In the genomic region with DNA sequence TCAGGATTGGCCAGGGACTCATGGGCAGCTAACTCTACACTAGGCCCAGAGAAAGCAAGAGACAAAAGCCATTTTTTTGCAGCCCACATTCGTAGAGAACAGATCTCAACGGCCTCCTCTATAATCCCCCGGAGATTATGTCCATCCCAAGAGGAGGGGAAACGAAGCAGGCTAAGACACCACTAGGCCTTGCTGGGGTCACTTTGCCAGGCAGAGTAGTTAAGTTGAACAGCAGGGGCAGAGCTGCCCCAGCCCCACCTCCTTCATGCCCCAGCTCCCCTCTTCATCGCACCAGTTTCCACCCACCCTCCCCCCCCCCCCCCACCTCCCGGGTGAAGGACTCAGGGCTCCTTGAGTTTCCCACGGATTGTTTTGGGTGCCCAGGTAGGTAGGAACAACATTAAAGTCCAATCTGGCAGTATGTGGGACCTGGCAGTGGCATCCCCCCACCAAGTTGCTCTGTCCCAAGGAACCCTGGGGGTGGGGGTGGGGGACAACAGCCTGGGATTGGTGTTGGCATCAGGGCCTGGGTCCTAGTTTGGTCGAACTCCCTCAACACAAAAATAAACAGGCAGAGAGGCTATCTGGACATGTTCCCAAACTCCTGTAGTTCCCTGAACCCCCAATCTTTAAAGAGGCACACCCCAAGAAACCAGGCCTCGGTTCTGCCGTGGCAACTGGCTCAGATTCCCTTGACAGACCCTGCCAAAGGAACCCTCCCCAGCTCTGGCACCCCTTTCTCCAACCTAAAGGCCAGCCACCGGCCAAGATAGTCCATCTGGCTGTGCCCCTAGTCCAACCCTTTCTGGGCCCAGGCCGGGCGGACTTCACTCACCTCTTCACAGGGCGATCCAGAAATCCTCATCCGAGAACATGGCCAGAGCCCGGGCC, we compare ENCODE assay signal across 7 mouse cellular contexts. TPM values are rescaled to one million over a fixed set of nuclear protein-coding genes. Genes with fewer than 3 reads are reported as not detected.
DNase-seq lines count a peak whose midpoint lies in the region; ATAC-seq and TF ChIP-seq lines count a peak whose summit lies in the region.

No protein-coding gene starts in this region.

- under 1% methylated on average over 16 of the region's 16 CpGs for WGBS in forebrain, embryonic 10.5 days
- WGBS in hindbrain, embryonic 14.5 days, result 0% methylated on average over 15 of the region's 16 CpGs
- under 1% methylated on average over 16 of the region's 16 CpGs for WGBS in neural tube, embryonic 11.5 days

- H3K9ac ChIP-seq in ES-Bruce4 (ENCODE audit: low read depth, poor library complexity, severe bottlenecking), result peak overlapping the region; percentile 96
- peak overlapping the region; percentile 94 for H3K9ac ChIP-seq in hindbrain, embryonic 14.5 days
- peak overlapping the region; percentile 99 for H3K9ac ChIP-seq in neural tube, embryonic 11.5 days (ENCODE audit: low read length)

- TF ChIP-seq POLR2A in ES-Bruce4 (IDR thresholded peaks at IDR 0.05; ENCODE audit: insufficient read depth, low read length), result no peak

- H3K36me3 ChIP-seq in ES-Bruce4 (ENCODE audit: control insufficient read depth, insufficient read depth, low read length, poor library complexity, severe bottlenecking), result peaks cover 11% of the 10 kb centered on the region
- peaks cover 28% of the 10 kb centered on the region for H3K36me3 ChIP-seq in forebrain, embryonic 10.5 days (replicated peaks)
- peaks cover 12% of the 10 kb centered on the region for H3K36me3 ChIP-seq in hindbrain, embryonic 14.5 days (replicated peaks; ENCODE audit: control insufficient read depth, insufficient read depth)
- H3K36me3 ChIP-seq in neural tube, embryonic 11.5 days (ENCODE audit: control insufficient read depth, insufficient read depth, low read length), result peaks cover 5% of the 10 kb centered on the region

- no peak overlapping the region for H3K27ac ChIP-seq in ES-Bruce4 (ENCODE audit: insufficient read depth, low read length)
- peak overlapping the region; percentile 100 for H3K27ac ChIP-seq in forebrain, embryonic 10.5 days
- H3K27ac ChIP-seq in hindbrain, embryonic 14.5 days, result peak overlapping the region; percentile 98
- 0 out of 2 replicates have a peak overlapping the region, but pooled peaks have one; percentile 95 for H3K27ac ChIP-seq in neural tube, embryonic 11.5 days (ENCODE audit: low read depth, low read length)

- peak overlapping the region; percentile 84 for H3K4me2 ChIP-seq in hindbrain, embryonic 14.5 days (replicated peaks)
- peak overlapping the region; percentile 91 for H3K4me2 ChIP-seq in neural tube, embryonic 11.5 days (ENCODE audit: low read depth)

- peaks cover 2% of the 10 kb centered on the region for H3K4me1 ChIP-seq in ES-Bruce4 (ENCODE audit: control insufficient read depth, insufficient read depth, low read length)
- peaks cover 49% of the 10 kb centered on the region for H3K4me1 ChIP-seq in forebrain, embryonic 10.5 days
- H3K4me1 ChIP-seq in hindbrain, embryonic 14.5 days (replicated peaks; ENCODE audit: control insufficient read depth, insufficient read depth, low read length), result peaks cover 43% of the 10 kb centered on the region
- H3K4me1 ChIP-seq in neural tube, embryonic 11.5 days (ENCODE audit: control insufficient read depth, insufficient read depth, low read length), result peaks cover 24% of the 10 kb centered on the region

- no peak for ATAC-seq in hindbrain, embryonic 14.5 days (ENCODE audit: low FRiP score)
- no peak for ATAC-seq in neural tube, embryonic 11.5 days (ENCODE audit: insufficient read depth, low FRiP score, low TSS enrichment)

- DNase-seq in adipocyte (ENCODE audit: low spot score), result peak; percentile 60
- DNase-seq in forebrain, embryonic 10.5 days (ENCODE audit: extremely low spot score, low spot score), result peak; percentile 35
- no peak for DNase-seq in hindbrain, embryonic 14.5 days (ENCODE audit: low spot score)
- DNase-seq in liver, result peak; percentile 40
- peak; percentile 32 for DNase-seq in neural tube, embryonic 11.5 days (ENCODE audit: low spot score)
- DNase-seq in left cerebral cortex, postnatal 36 days (ENCODE audit: low spot score in 2 of 2), result no peak

- H3K9me3 ChIP-seq in ES-Bruce4 (replicated peaks; ENCODE audit: control insufficient read depth, insufficient read depth, low read length, poor library complexity, severe bottlenecking), result no peaks in the 10 kb centered on the region
- H3K9me3 ChIP-seq in forebrain, embryonic 10.5 days, result no peaks in the 10 kb centered on the region
- H3K9me3 ChIP-seq in hindbrain, embryonic 14.5 days (ENCODE audit: control insufficient read depth, low read length), result no peaks in the 10 kb centered on the region
- H3K9me3 ChIP-seq in neural tube, embryonic 11.5 days (ENCODE audit: control insufficient read depth, low read length), result no peaks in the 10 kb centered on the region

- no peak for TF ChIP-seq CTCF in ES-Bruce4 (IDR thresholded peaks at IDR 0.05; ENCODE audit: low read depth, low read length)

- H3K27me3 ChIP-seq in ES-Bruce4 (ENCODE audit: control insufficient read depth, insufficient read depth, low read length, poor library complexity, severe bottlenecking), result no peaks in the 10 kb centered on the region
- H3K27me3 ChIP-seq in forebrain, embryonic 10.5 days (ENCODE audit: poor library complexity, severe bottlenecking), result no peaks in the 10 kb centered on the region
- H3K27me3 ChIP-seq in hindbrain, embryonic 14.5 days (ENCODE audit: control insufficient read depth, insufficient read depth, low read length), result no peaks in the 10 kb centered on the region
- no peaks in the 10 kb centered on the region for H3K27me3 ChIP-seq in neural tube, embryonic 11.5 days (ENCODE audit: control insufficient read depth, insufficient read depth, low read length)

- intact Hi-C loops in left cerebral cortex, postnatal 36 days (cut with DNase I), result loop anchor here (5.0 kb wide), 1 partner anchor 62 kb away; a partner anchor contains a TSS

- no peak for TF ChIP-seq EP300 in ES-Bruce4 (IDR thresholded peaks at IDR 0.05; ENCODE audit: insufficient read depth, low read depth, low read length)

- peak overlapping the region; percentile 91 for H3K4me3 ChIP-seq in ES-Bruce4 (ENCODE audit: low read depth, low read length)
- H3K4me3 ChIP-seq in forebrain, embryonic 10.5 days, result peak overlapping the region; percentile 100
- peak overlapping the region; percentile 87 for H3K4me3 ChIP-seq in hindbrain, embryonic 14.5 days (replicated peaks; ENCODE audit: low read length)
- H3K4me3 ChIP-seq in neural tube, embryonic 11.5 days (ENCODE audit: low read depth, low read length), result peak overlapping the region; percentile 93

RNA-seq across cellular contexts. Expression of a gene that starts 0.6 kb away (rescaled TPM):
- 51.9 and 62.2 TPM in 2 replicates for polyA plus RNA-seq in ES-Bruce4 (2011; ENCODE audit: insufficient read depth, insufficient read length, low read depth, missing spikeins)
- 10.8 and 11.8 TPM in 2 replicates for polyA plus RNA-seq in forebrain, embryonic 10.5 days (2016; fragmentation: Nextera tagmentation; extraction: Ambion mirVana)
- 12.9 and 14.9 TPM in 2 replicates for polyA plus RNA-seq in hindbrain, embryonic 14.5 days (2014; fragmentation: Nextera tagmentation; extraction: Ambion mirVana)
- 14.7 and 16.3 TPM in 2 replicates for polyA plus RNA-seq in neural tube, embryonic 11.5 days (2014; fragmentation: Nextera tagmentation; extraction: Ambion mirVana)
- 10 to 100 TPM; 69.9 to 98.8 TPM for total RNA-seq in left cerebral cortex, postnatal 36 days (2021)

RNA-seq across cellular contexts. Expression of a gene that starts 23.9 kb away (rescaled TPM):
- 40.3 and 41.9 TPM in 2 replicates for polyA plus RNA-seq in ES-Bruce4 (2011; ENCODE audit: insufficient read depth, insufficient read length, low read depth, missing spikeins)
- polyA plus RNA-seq in forebrain, embryonic 10.5 days (2016; fragmentation: Nextera tagmentation; extraction: Ambion mirVana), result 22.2 and 25.9 TPM in 2 replicates
- polyA plus RNA-seq in hindbrain, embryonic 14.5 days (2014; fragmentation: Nextera tagmentation; extraction: Ambion mirVana), result 19.4 and 19.8 TPM in 2 replicates
- 18.9 and 19.8 TPM in 2 replicates for polyA plus RNA-seq in neural tube, embryonic 11.5 days (2014; fragmentation: Nextera tagmentation; extraction: Ambion mirVana)
- 10 to 100 TPM in 1 of 2 experiments, 1 to 10 TPM in 1; 9.0 to 10.5 TPM for total RNA-seq in left cerebral cortex, postnatal 36 days (2021)

RNA-seq across cellular contexts. Expression of a gene that starts 27.9 kb away (rescaled TPM):
- 0.40 and 0.78 TPM in 2 replicates for polyA plus RNA-seq in ES-Bruce4 (2011; ENCODE audit: insufficient read depth, insufficient read length, low read depth, missing spikeins)
- polyA plus RNA-seq in forebrain, embryonic 10.5 days (2016; fragmentation: Nextera tagmentation; extraction: Ambion mirVana), result 0.24 and 0.48 TPM in 2 replicates
- polyA plus RNA-seq in hindbrain, embryonic 14.5 days (2014; fragmentation: Nextera tagmentation; extraction: Ambion mirVana), result 1.1 and 1.4 TPM in 2 replicates
- 0.44 and 2.3 TPM in 2 replicates for polyA plus RNA-seq in neural tube, embryonic 11.5 days (2014; fragmentation: Nextera tagmentation; extraction: Ambion mirVana)
- under 1 TPM in 1 of 2 experiments, not detected in 1; 0.35 TPM for total RNA-seq in left cerebral cortex, postnatal 36 days (2021)

RNA-seq across cellular contexts. Expression of a gene that starts 39.1 kb away (rescaled TPM):
- polyA plus RNA-seq in ES-Bruce4 (2011; ENCODE audit: insufficient read depth, insufficient read length, low read depth, missing spikeins), result 51.0 and 61.0 TPM in 2 replicates
- 90.4 and 93.5 TPM in 2 replicates for polyA plus RNA-seq in forebrain, embryonic 10.5 days (2016; fragmentation: Nextera tagmentation; extraction: Ambion mirVana)
- 59.0 and 65.3 TPM in 2 replicates for polyA plus RNA-seq in hindbrain, embryonic 14.5 days (2014; fragmentation: Nextera tagmentation; extraction: Ambion mirVana)
- polyA plus RNA-seq in neural tube, embryonic 11.5 days (2014; fragmentation: Nextera tagmentation; extraction: Ambion mirVana), result 73.1 and 74.0 TPM in 2 replicates
- 10 to 100 TPM; 49.1 to 50.0 TPM for total RNA-seq in left cerebral cortex, postnatal 36 days (2021)

RNA-seq across cellular contexts. Expression of a gene that starts 47.6 kb away (rescaled TPM):
- polyA plus RNA-seq in ES-Bruce4 (2011; ENCODE audit: insufficient read depth, insufficient read length, low read depth, missing spikeins), result 30.9 and 33.4 TPM in 2 replicates
- polyA plus RNA-seq in forebrain, embryonic 10.5 days (2016; fragmentation: Nextera tagmentation; extraction: Ambion mirVana), result 23.9 and 25.3 TPM in 2 replicates
- 6.4 and 8.1 TPM in 2 replicates for polyA plus RNA-seq in hindbrain, embryonic 14.5 days (2014; fragmentation: Nextera tagmentation; extraction: Ambion mirVana)
- 7.1 and 8.9 TPM in 2 replicates for polyA plus RNA-seq in neural tube, embryonic 11.5 days (2014; fragmentation: Nextera tagmentation; extraction: Ambion mirVana)
- 10 to 100 TPM; 12.6 to 16.6 TPM for total RNA-seq in left cerebral cortex, postnatal 36 days (2021)

Comparison
In these comparisons a context has a peak if more than half of its experiments do, and no peak if none do; other contexts are left out.
1. DNase-seq: peak in adipocyte (single experiment), forebrain, embryonic 10.5 days (single experiment), liver (single experiment) and neural tube, embryonic 11.5 days (single experiment); none in hindbrain, embryonic 14.5 days (single experiment) and left cerebral cortex, postnatal 36 days (0 of 2).
2. Peak in every context shown above with its lines, with median percentiles within 50 percentile points of each other: H3K4me3 ChIP-seq and H3K9ac ChIP-seq.